Mouse (Mus musculus): ENCODE data around the gene Iqck. TPM values are rescaled to one million over a fixed set of nuclear protein-coding genes. Genes with fewer than 3 reads are reported as not detected.

Iqck gene
- polyA plus RNA-seq, 1 experiment = 5.9 TPM

DNA sequence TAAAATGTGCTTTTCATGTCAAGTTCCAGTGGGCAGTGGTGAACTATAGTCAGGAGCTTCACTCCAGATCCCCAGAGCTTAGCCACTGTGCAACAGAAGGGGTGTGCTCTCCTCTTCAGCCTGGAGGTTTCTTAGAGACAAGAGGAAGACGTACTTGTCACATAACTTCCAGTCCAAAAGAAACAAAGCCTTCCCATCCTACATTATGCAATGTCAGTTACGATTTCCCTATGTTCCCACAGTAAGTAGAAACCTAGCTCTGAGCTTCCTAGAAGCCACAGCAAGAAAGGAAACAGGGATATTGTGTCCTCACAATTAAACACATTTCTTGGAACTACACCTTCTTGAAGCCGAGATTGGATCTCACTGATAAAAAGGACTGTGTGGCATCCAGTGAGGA lies 91.7 kb downstream of the Iqck start:
- TF ChIP-seq POLR2A (IDR thresholded peaks at IDR 0.05; ENCODE audit: borderline replicate concordance, insufficient read depth, low read length) (no peak), CTCF (IDR thresholded peaks at IDR 0.05; ENCODE audit: borderline replicate concordance, insufficient read depth, low read depth, low read length) (no peak)
- H3K4me1 ChIP-seq (ENCODE audit: control insufficient read depth, insufficient read depth, low read length) = no peaks in the 10 kb centered on the region
- H3K27me3 ChIP-seq (ENCODE audit: control insufficient read depth, insufficient read depth, low read length) = no peaks in the 10 kb centered on the region
- no peak for DNase-seq
- H3K4me3 ChIP-seq (replicated peaks; ENCODE audit: insufficient read depth, low read depth, low read length) = no peak overlapping the region
- 80% methylated on average over 3 of the region's 3 CpGs for WGBS
- H3K27ac ChIP-seq (ENCODE audit: insufficient read depth, low read length) = no peak overlapping the region

DNA sequence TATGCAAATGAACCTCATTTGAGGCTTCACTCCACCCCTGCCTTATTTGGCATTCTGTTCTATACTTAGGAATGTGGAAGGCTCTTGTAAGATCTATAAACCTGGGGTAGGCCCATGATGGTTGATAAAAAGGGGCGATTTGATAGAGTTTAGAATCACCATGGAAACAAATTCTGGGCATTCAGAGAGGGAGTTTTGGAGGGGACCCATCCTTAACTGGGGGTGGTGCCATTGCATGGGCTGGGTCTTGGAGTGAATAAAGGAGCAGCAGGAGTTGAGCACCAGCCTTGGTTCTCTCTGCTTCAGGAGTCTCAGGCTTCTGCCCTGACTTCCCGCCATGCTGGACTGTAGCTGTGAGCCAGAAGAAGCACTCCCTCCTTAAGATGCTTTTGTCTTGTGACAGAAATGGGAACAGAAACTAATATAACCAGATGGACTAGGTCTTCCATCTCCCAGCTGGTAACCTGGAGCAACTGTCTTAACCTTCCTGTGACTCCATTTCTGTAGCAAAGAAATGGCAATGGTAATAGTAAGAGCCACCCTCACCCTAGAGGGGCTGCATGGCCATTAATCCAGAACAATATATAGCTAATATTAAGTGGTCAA lies 93.2 kb downstream of the Iqck start:
- TF ChIP-seq POLR2A (IDR thresholded peaks at IDR 0.05; ENCODE audit: borderline replicate concordance, insufficient read depth, low read length) = no peak
- no peak for TF ChIP-seq CTCF (IDR thresholded peaks at IDR 0.05; ENCODE audit: borderline replicate concordance, insufficient read depth, low read depth, low read length)
- Histone ChIP-seq H3K27me3 (ENCODE audit: control insufficient read depth, insufficient read depth, low read length) (no peaks in the 10 kb centered on the region), H3K27ac (ENCODE audit: insufficient read depth, low read length) (no peak overlapping the region), H3K4me1 (ENCODE audit: control insufficient read depth, insufficient read depth, low read length) (peaks cover 6% of the 10 kb centered on the region), H3K4me3 (replicated peaks; ENCODE audit: insufficient read depth, low read depth, low read length) (no peak overlapping the region)
- no peak for DNase-seq
- WGBS = 56% methylated on average over 2 of the region's 2 CpGs

DNA sequence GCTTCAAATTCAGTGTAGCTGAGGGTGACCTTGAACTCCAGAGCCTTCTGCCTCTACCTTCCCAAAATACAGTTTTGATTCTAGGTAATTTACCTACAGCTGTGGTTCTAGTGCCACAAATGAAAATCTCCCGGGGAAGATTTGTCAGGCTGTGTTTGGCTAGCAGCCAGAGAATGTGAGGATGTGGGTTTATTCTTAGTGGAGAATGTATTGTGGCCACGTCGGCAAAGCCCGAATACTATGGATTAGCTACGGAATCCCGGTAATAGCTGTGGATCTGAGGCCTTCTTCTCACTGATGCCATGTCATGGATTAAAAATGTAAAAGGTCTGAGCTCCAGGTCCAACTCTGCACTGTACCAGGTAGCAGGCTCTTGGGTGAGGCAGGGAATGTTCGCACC lies 94.2 kb downstream of the Iqck start:
- 63% methylated on average over 7 of the region's 7 CpGs for WGBS
- no peaks in the 10 kb centered on the region for H3K27me3 ChIP-seq (ENCODE audit: control insufficient read depth, insufficient read depth, low read length)
- peaks cover 11% of the 10 kb centered on the region for H3K4me1 ChIP-seq (ENCODE audit: control insufficient read depth, insufficient read depth, low read length)
- H3K27ac ChIP-seq (ENCODE audit: insufficient read depth, low read length) = no peak overlapping the region
- DNase-seq = no peak
- no peak for TF ChIP-seq CTCF (IDR thresholded peaks at IDR 0.05; ENCODE audit: borderline replicate concordance, insufficient read depth, low read depth, low read length)
- no peak for TF ChIP-seq POLR2A (IDR thresholded peaks at IDR 0.05; ENCODE audit: borderline replicate concordance, insufficient read depth, low read length)
- no peak overlapping the region for H3K4me3 ChIP-seq (replicated peaks; ENCODE audit: insufficient read depth, low read depth, low read length)

DNA sequence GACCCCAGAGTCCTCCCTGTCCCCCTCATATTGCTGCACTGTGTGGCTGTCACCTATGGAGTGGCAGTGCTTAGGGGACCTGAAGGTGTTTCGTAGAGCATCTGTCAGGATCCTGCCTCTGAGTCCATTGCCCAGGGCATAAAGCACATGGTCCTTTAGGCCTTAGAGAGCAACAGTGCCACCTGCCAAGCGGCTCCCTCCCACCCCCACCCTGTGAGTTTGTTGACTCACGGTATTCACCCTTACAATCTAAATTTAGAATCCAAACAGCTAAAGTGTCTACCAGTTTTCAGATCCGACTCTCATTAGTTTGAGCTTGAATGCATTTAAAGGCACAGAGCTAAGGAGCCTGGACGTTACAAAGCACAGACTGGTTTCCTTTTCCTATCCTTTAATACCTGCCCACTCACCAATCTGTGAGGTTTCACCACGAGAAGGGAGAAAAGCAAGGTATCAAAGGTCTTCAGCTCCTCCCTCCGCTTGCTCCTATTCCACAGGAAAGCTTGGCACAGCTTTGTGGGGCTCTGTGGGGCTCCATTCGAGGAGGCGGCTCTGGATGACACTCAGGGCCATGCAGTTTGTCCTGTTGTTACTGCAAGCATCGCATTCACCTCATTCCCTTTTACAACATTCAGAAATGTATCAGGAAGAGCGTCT lies 98.2 kb downstream of the Iqck start:
- TF ChIP-seq CTCF (IDR thresholded peaks at IDR 0.05; ENCODE audit: borderline replicate concordance, insufficient read depth, low read depth, low read length) = no peak
- TF ChIP-seq POLR2A (IDR thresholded peaks at IDR 0.05; ENCODE audit: borderline replicate concordance, insufficient read depth, low read length) = no peak
- no peak overlapping the region for H3K4me3 ChIP-seq (replicated peaks; ENCODE audit: insufficient read depth, low read depth, low read length)
- H3K4me1 ChIP-seq (ENCODE audit: control insufficient read depth, insufficient read depth, low read length) = peaks cover 11% of the 10 kb centered on the region
- DNase-seq = no peak
- WGBS = 18% methylated on average over 11 of the region's 11 CpGs
- H3K27ac ChIP-seq (ENCODE audit: insufficient read depth, low read length) = peak overlapping the region; percentile 52; the same call in 1 of the 2 replicates
- no peaks in the 10 kb centered on the region for H3K27me3 ChIP-seq (ENCODE audit: control insufficient read depth, insufficient read depth, low read length)

DNA sequence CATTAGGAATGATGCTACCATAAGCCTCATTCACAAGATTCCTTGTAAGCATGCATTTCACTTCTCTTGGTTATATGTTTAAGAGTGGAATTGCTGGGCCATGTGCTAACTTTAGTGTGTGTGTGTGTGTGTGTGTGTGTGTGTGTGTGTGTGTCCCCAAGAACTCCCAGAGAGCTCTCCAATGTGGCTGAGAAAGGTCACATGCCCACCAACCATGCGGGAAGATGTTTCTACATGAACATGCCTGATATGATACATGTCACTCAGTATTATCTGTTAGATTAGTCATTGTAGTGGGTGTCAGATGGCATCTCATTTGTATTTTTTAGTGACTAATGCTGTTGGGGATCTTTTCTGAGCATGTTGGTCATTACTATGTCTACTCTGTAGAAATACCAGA lies 99.4 kb downstream of the Iqck start:
- peaks cover 11% of the 10 kb centered on the region for H3K4me1 ChIP-seq (ENCODE audit: control insufficient read depth, insufficient read depth, low read length)
- 100% methylated on average over 1 of the region's 1 CpGs for WGBS
- no peak overlapping the region for H3K4me3 ChIP-seq (replicated peaks; ENCODE audit: insufficient read depth, low read depth, low read length)
- H3K27me3 ChIP-seq (ENCODE audit: control insufficient read depth, insufficient read depth, low read length) = no peaks in the 10 kb centered on the region
- DNase-seq = no peak
- TF ChIP-seq CTCF (IDR thresholded peaks at IDR 0.05; ENCODE audit: borderline replicate concordance, insufficient read depth, low read depth, low read length) (no peak), POLR2A (IDR thresholded peaks at IDR 0.05; ENCODE audit: borderline replicate concordance, insufficient read depth, low read length) (no peak)
- no peak overlapping the region for H3K27ac ChIP-seq (ENCODE audit: insufficient read depth, low read length)

DNA sequence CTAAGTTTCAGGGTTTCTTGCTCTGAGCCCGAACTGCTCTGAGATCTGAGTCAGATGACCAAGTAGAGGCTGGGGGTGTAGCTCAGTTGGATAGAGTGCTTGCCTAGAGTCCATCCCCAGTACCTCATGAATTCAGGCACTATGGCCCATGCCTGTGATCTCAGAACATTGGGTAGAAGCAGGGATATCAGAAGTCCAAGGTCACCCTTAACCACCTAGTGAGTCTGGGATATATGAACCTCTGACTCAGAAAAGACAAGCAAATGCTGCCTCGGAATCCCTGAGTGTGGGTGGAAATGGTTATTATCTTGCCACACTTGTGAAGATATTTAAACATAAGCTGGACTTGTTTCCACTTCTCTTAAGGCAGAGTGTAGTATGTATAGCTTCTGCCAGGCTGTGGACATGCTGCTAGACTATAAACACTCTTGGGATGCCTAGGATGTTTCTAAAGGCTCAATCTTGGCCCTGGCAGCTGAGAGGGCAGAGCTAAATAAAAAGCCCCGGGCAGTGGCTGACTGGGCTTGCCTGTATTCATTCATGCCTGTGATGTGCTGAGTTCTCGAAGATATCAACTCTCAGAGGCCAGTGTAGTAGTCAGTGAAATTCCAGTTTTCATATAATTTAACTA lies 101.2 kb downstream of the Iqck start:
- TF ChIP-seq POLR2A (IDR thresholded peaks at IDR 0.05; ENCODE audit: borderline replicate concordance, insufficient read depth, low read length) (no peak), CTCF (IDR thresholded peaks at IDR 0.05; ENCODE audit: borderline replicate concordance, insufficient read depth, low read depth, low read length) (no peak)
- Histone ChIP-seq H3K4me3 (replicated peaks; ENCODE audit: insufficient read depth, low read depth, low read length) (no peak overlapping the region), H3K27ac (ENCODE audit: insufficient read depth, low read length) (no peak overlapping the region), H3K27me3 (ENCODE audit: control insufficient read depth, insufficient read depth, low read length) (no peaks in the 10 kb centered on the region), H3K4me1 (ENCODE audit: control insufficient read depth, insufficient read depth, low read length) (peaks cover 11% of the 10 kb centered on the region)
- 71% methylated on average over 4 of the region's 4 CpGs for WGBS
- DNase-seq = no peak

DNA sequence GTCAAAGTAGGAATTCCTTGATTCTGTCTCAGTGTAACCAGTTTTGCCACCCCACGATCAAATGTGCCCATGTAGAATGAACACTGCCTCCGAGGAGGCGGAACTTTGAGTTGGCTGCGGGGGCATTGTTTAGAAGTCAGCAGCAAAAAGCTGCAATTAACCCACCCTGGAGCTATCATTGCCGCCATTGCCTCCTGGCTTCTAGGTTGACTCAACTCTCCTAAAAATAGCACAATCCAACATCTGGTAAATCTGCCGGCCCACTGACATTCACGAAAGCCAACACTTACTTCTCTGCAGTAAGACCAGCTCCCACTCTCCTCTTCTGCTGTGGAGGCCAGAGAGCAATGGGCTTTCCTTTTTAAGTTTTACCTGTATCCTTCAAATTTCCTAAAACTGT lies 103.7 kb downstream of the Iqck start:
- no peak for TF ChIP-seq CTCF (IDR thresholded peaks at IDR 0.05; ENCODE audit: borderline replicate concordance, insufficient read depth, low read depth, low read length)
- WGBS = 82% methylated on average over 7 of the region's 7 CpGs
- Histone ChIP-seq H3K27me3 (ENCODE audit: control insufficient read depth, insufficient read depth, low read length) (no peaks in the 10 kb centered on the region), H3K27ac (ENCODE audit: insufficient read depth, low read length) (no peak overlapping the region), H3K4me1 (ENCODE audit: control insufficient read depth, insufficient read depth, low read length) (peaks cover 4% of the 10 kb centered on the region), H3K4me3 (replicated peaks; ENCODE audit: insufficient read depth, low read depth, low read length) (no peak overlapping the region)
- no peak for DNase-seq

DNA sequence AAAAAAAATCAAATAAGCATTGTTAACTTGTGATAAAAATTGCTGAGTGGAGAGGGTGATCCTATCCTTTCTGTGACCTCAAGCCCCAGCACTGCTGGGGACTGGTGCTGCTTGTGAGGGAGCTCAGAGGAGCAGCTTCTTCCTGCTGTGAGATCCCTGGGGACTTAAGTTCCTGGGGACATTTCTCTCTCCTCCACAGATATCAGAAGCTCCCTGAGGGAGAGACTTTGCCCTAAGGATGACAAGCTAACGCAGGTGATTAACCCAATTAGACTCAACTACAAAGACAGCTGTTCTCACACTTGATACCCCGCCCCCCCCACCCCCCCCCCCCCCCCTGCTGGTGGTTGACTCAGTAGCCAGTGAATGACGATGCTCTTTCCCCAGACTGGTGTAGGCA lies 109.2 kb downstream of the Iqck start:
- no peak for TF ChIP-seq POLR2A (IDR thresholded peaks at IDR 0.05; ENCODE audit: borderline replicate concordance, insufficient read depth, low read length)
- no peak for TF ChIP-seq CTCF (IDR thresholded peaks at IDR 0.05; ENCODE audit: borderline replicate concordance, insufficient read depth, low read depth, low read length)
- DNase-seq = no peak
- no peak overlapping the region for H3K4me3 ChIP-seq (replicated peaks; ENCODE audit: insufficient read depth, low read depth, low read length)
- H3K27ac ChIP-seq (ENCODE audit: insufficient read depth, low read length) = 0 out of 2 replicates have a peak overlapping the region, but pooled peaks have one; percentile 56
- 3% methylated on average over 3 of the region's 3 CpGs for WGBS
- H3K27me3 ChIP-seq (ENCODE audit: control insufficient read depth, insufficient read depth, low read length) = no peaks in the 10 kb centered on the region
- H3K4me1 ChIP-seq (ENCODE audit: control insufficient read depth, insufficient read depth, low read length) = peaks cover 12% of the 10 kb centered on the region

Data from cerebellum, adult 2 months (tissue).